Mouse (Mus musculus) thymus, adult 2 months (tissue): ENCODE measurements around the gene Filip1.

Experiments used
- CTCF ChIP-seq: fragments of 200-500 bp; IDR thresholded peaks from 2 replicates; pipeline ENCODE4 v1.5.1; 2012; ENCODE audit warnings: mild to moderate bottlenecking, control low read depth, low read length, moderate library complexity, borderline replicate concordance; ENCODE audit not compliant: control insufficient read depth, poor library complexity, insufficient read depth; ENCODE audit errors: extremely low read depth
- POLR2A ChIP-seq: fragments of 200-500 bp; IDR thresholded peaks from 2 replicates; pipeline ENCODE4 v1.6.1; 2012; ENCODE audit warnings: mild to moderate bottlenecking, low read length, control low read depth, moderate library complexity; ENCODE audit not compliant: control insufficient read depth, poor library complexity, insufficient read depth; ENCODE audit errors: extremely low read depth

DNA sequence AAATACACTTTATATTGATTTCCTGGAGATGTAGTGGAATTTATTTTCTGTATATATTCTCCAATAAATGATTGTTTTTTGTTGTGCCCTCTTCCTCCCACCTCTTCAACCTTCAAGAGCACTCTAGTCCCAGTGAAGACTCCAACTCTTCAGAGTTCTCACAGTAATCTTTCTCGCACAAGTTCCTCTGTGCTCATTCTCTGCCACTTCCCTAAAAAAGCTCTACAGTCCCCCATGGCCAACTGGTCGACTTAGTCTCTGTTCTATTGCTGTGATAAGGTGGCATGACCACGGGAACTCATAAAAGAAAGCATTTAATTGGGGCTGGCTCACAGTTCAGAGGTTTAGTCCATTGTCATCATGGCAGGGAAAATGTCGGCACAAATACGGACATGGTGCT is 80.1 kb downstream of the Filip1 start:
- no peak for TF ChIP-seq POLR2A
- no peak for TF ChIP-seq CTCF
